Mouse (Mus musculus) heart, postnatal 0 days (tissue): ENCODE data around the gene Alk. TPM values are rescaled to one million over a fixed set of nuclear protein-coding genes. Genes with fewer than 3 reads are reported as not detected.

Experiments
- ATAC-seq: fragments of 200-750 bp; cut with Nextera tagmentation; 2 replicates; pipeline ENCODE4 v1.8.0; 2017; ENCODE audit warnings: low read depth, moderate number of reproducible peaks, moderate library complexity; ENCODE audit not compliant: insufficient read depth
- DNase-seq: peaks from one replicate; pipeline ENCODE4 v3.0.0-alpha.2; 2016; ENCODE audit warnings: low spot score
- H3K27ac ChIP-seq: fragments of 300-500 bp; sonication (generic); 2 replicates; pipeline ENCODE4 v1.5.1; 2014; ENCODE audit warnings: low read depth, mild to moderate bottlenecking
- H3K27me3 ChIP-seq: fragments of 300-500 bp; sonication (generic); 2 replicates; pipeline ENCODE4 v1.6.1; 2014; ENCODE audit warnings: low read length, mixed read lengths; ENCODE audit not compliant: control insufficient read depth, insufficient read depth
- H3K36me3 ChIP-seq: fragments of 300-500 bp; sonication (generic); replicated peaks from 2 replicates; pipeline ENCODE4 v1.6.1; 2014; ENCODE audit warnings: low read length, mixed read lengths; ENCODE audit not compliant: control insufficient read depth, insufficient read depth
- H3K4me1 ChIP-seq: fragments of 300-500 bp; sonication (generic); 2 replicates; pipeline ENCODE4 v1.6.1; 2014; ENCODE audit warnings: antibody characterized with exemption; ENCODE audit not compliant: control insufficient read depth, insufficient read depth
- H3K4me2 ChIP-seq: fragments of 300-500 bp; sonication (generic); 2 replicates; pipeline ENCODE4 v1.6.1; 2014; ENCODE audit warnings: low read depth, mild to moderate bottlenecking, low read length, moderate library complexity
- H3K4me3 ChIP-seq: fragments of 300-500 bp; sonication (generic); 2 replicates; pipeline ENCODE4 v1.5.1; 2014; ENCODE audit warnings: low read depth, low read length
- H3K9ac ChIP-seq: fragments of 300-500 bp; sonication (generic); replicated peaks from 2 replicates; pipeline ENCODE4 v1.6.1; 2014; ENCODE audit warnings: low read depth, low read length, mixed read lengths
- H3K9me3 ChIP-seq: fragments of 300-500 bp; sonication (generic); replicated peaks from 2 replicates; pipeline ENCODE4 v1.6.1; 2016; ENCODE audit warnings: low read length; ENCODE audit not compliant: control insufficient read depth
- CTCF ChIP-seq: IDR thresholded peaks from 2 replicates; pipeline ENCODE4 v1.5.1; 2016; ENCODE audit warnings: antibody characterized with exemption, control low read depth, low read depth
- EP300 ChIP-seq: IDR thresholded peaks from 2 replicates; pipeline ENCODE4 v1.6.1; 2016; ENCODE audit warnings: antibody characterized with exemption, low read depth
- WGBS: fragments of 180-500 bp; shearing (Covaris S2); extraction: QIAGEN DNeasy Blood & Tissue Kit; methylation state at CpG from one replicate; pipeline ENCODE4 v1.1.7; 2014; 5-methylcytosine and 5-hydroxymethylcytosine counted together
- polyA plus RNA-seq: library from polyadenylated mRNA; unstranded; fragments of >200 nt; fragmentation: Nextera tagmentation; extraction: Ambion mirVana; gene quantifications from 2 replicates; pipeline ENCODE4 v1.2.1, GENCODE M21; 2015
- total RNA-seq: library from RNA; depleted of rRNA; stranded (reverse); fragments of >200 nt; gene quantifications from 2 replicates; pipeline ENCODE4 v1.2.3, GENCODE M21; 2014; ENCODE audit warnings: low replicate concordance

The Alk gene
- total and polyA plus RNA-seq, 2 experiments from 2014 or later: 0.04 TPM; not detected in 1

- WGBS: 74% methylated on average over 9 of the region's 9 CpGs
- Histone ChIP-seq H3K27me3 (no peaks in the 10 kb centered on the region), H3K9me3 (no peaks in the 10 kb centered on the region), H3K27ac (no peak overlapping the region), H3K4me2 (no peak overlapping the region), H3K4me3 (no peak overlapping the region), H3K9ac (no peak overlapping the region), H3K4me1 (no peaks in the 10 kb centered on the region), H3K36me3 (no peaks in the 10 kb centered on the region)
- DNase-seq: no peak
- ATAC-seq: no peak
- no peak for TF ChIP-seq CTCF
- no peak for TF ChIP-seq EP300
Observed at GRCm38 (mm10) chr17:72023323-72023722, 581.1 kb downstream of the Alk start.

GRCm38 (mm10) chr17:72021733-72022669, 582.4 kb downstream of the Alk start:
- H3K4me1 ChIP-seq: no peaks in the 10 kb centered on the region

GRCm38 (mm10) chr17:72017329-72017728, 587.1 kb downstream of the Alk start:
- H3K9ac ChIP-seq: no peak overlapping the region

More at GRCm38 (mm10) chr17:72021733-72022669, 582.4 kb downstream of the Alk start:
- Histone ChIP-seq H3K9me3 (no peaks in the 10 kb centered on the region), H3K36me3 (no peaks in the 10 kb centered on the region), H3K9ac (no peak overlapping the region), H3K27ac (no peak overlapping the region), H3K4me2 (no peak overlapping the region), H3K27me3 (no peaks in the 10 kb centered on the region), H3K4me3 (no peak overlapping the region)
- WGBS: 72% methylated on average over 10 of the region's 10 CpGs
- ATAC-seq (no peak), DNase-seq (no peak)
- TF ChIP-seq CTCF: no peak
- no peak for TF ChIP-seq EP300

GRCm38 (mm10) chr17:72015253-72015652, 589.2 kb downstream of the Alk start:
- H3K9me3 ChIP-seq: no peaks in the 10 kb centered on the region
- no peak for ATAC-seq
- H3K27me3 ChIP-seq: no peaks in the 10 kb centered on the region

More at GRCm38 (mm10) chr17:72017329-72017728, 587.1 kb downstream of the Alk start:
- no peaks in the 10 kb centered on the region for H3K9me3 ChIP-seq
- H3K4me3 ChIP-seq: no peak overlapping the region
- no peak overlapping the region for H3K4me2 ChIP-seq
- ATAC-seq: no peak
- no peak for DNase-seq
- H3K27me3 ChIP-seq: no peaks in the 10 kb centered on the region
- no peaks in the 10 kb centered on the region for H3K36me3 ChIP-seq
- TF ChIP-seq CTCF (no peak), EP300 (no peak)
- H3K27ac ChIP-seq: no peak overlapping the region
- no peaks in the 10 kb centered on the region for H3K4me1 ChIP-seq

GRCm38 (mm10) chr17:72012775-72013174, 591.7 kb downstream of the Alk start:
- Histone ChIP-seq H3K9me3 (no peaks in the 10 kb centered on the region), H3K27ac (no peak overlapping the region), H3K4me3 (no peak overlapping the region), H3K4me1 (no peaks in the 10 kb centered on the region), H3K4me2 (no peak overlapping the region), H3K9ac (no peak overlapping the region), H3K27me3 (no peaks in the 10 kb centered on the region), H3K36me3 (no peaks in the 10 kb centered on the region)
- DNase-seq (no peak), ATAC-seq (no peak)
- TF ChIP-seq CTCF: no peak
- no peak for TF ChIP-seq EP300
- WGBS: 83% methylated on average over 9 of the region's 9 CpGs

More at GRCm38 (mm10) chr17:72015253-72015652, 589.2 kb downstream of the Alk start:
- H3K27ac ChIP-seq: no peak overlapping the region
- H3K36me3 ChIP-seq: no peaks in the 10 kb centered on the region
- no peak overlapping the region for H3K4me2 ChIP-seq
- TF ChIP-seq EP300: no peak
- no peak for TF ChIP-seq CTCF
- H3K4me3 ChIP-seq: no peak overlapping the region
- no peaks in the 10 kb centered on the region for H3K4me1 ChIP-seq
- 80% methylated on average over 3 of the region's 3 CpGs for WGBS
- no peak for DNase-seq
- no peak overlapping the region for H3K9ac ChIP-seq
